Mouse (Mus musculus) gastrocnemius, adult 2 months (tissue): Measurements from ENCODE around the gene Gm14326. TPM values are rescaled to one million over a fixed set of nuclear protein-coding genes. Genes with fewer than 3 reads are reported as not detected.
"Not testable (repeated sequence)": the region's sequence is repeated elsewhere in the genome, so short reads cannot be mapped to it uniquely, and the experiment has no call there.

Source experiments
- DNase-seq: peaks from one replicate; pipeline ENCODE4 v3.0.0; 2022
- H3K27ac ChIP-seq: fragments of 200-600 bp; 2 replicates; pipeline ENCODE4 v1.8.1; 2022; ENCODE audit warnings: mild to moderate bottlenecking
- H3K4me3 ChIP-seq: fragments of 200-600 bp; 2 replicates; pipeline ENCODE4 v1.8.1; 2022; ENCODE audit warnings: mild to moderate bottlenecking, moderate library complexity
- intact Hi-C: fragments of 180-260 bp; cut with DNase I; formaldehyde crosslinking; loops from one replicate; pipeline ENCODE4 v1.15.1; 2025
- long read RNA-seq, 2 experiments: library from polyadenylated mRNA; stranded (forward); transcript quantifications; one replicate each; pipeline ENCODE4 v2.0.0; 2021
- total RNA-seq, 2 experiments: library from RNA; stranded (reverse); gene quantifications; 2 replicates each; pipeline ENCODE4 v1.2.3; 2021

Gm14326 gene
- 10 to 100 TPM; 37.4 to 42.4 TPM for total RNA-seq
- long read RNA-seq, experiment 1, transcript Gm14326-202 (5 exons, 1,807 nt): major isoform, 16 of 26 reads
- long read RNA-seq, experiment 1, transcript Gm14326-201 (4 exons, 767 nt): minor isoform, 7 of 26 reads
- long read RNA-seq, experiment 1, partial matches to known transcripts: 1 of 26 reads
- long read RNA-seq, experiment 1, other reads (novel, unspliced or antisense): 2 of 26 reads
- long read RNA-seq, experiment 2, transcript Gm14326-202 (5 exons, 1,807 nt): minor isoform, 10 of 41 reads
- long read RNA-seq, experiment 2, transcript Gm14326-201 (4 exons, 767 nt): major isoform, 24 of 41 reads
- long read RNA-seq, experiment 2, partial matches to known transcripts: 0 of 41 reads
- long read RNA-seq, experiment 2, other reads (novel, unspliced or antisense): 7 of 41 reads

- DNase-seq: peak; percentile 79
- intact Hi-C loops: not testable (repeated sequence)
- Histone ChIP-seq H3K4me3 (peak within 1 kb of the TSS; percentile 76), H3K27ac (peak within 1 kb of the TSS; percentile 79)
These were observed at the start of gene Gm14326 for GRCm38 (mm10) chr2:177957145-177957544. Gene Gm14326, minus strand, starts transcription at chr2:177957297.

- H3K27ac ChIP-seq, H3K4me3 ChIP-seq, intact Hi-C loops, DNase-seq: not testable (repeated sequence)
These were observed 17.7 kb upstream of the Gm14326 start for GRCm38 (mm10) chr2:177974814-177975213.

GRCm38 (mm10) chr2:177956734-177957133 lies 363 bp downstream of the Gm14326 start:
- peak; percentile 44 for DNase-seq
- H3K4me3 ChIP-seq: peak overlapping the region; percentile 76
- peak overlapping the region; percentile 79 for H3K27ac ChIP-seq
- intact Hi-C loops: not testable (repeated sequence)

- intact Hi-C loops, H3K4me3 ChIP-seq, DNase-seq, H3K27ac ChIP-seq: not testable (repeated sequence)
These were observed 31.5 kb downstream of the Gm14326 start, which contains the start of gene Zfp972 for GRCm38 (mm10) chr2:177925563-177926103. Gene Zfp972, minus strand, starts transcription at chr2:177925613.

DNA sequence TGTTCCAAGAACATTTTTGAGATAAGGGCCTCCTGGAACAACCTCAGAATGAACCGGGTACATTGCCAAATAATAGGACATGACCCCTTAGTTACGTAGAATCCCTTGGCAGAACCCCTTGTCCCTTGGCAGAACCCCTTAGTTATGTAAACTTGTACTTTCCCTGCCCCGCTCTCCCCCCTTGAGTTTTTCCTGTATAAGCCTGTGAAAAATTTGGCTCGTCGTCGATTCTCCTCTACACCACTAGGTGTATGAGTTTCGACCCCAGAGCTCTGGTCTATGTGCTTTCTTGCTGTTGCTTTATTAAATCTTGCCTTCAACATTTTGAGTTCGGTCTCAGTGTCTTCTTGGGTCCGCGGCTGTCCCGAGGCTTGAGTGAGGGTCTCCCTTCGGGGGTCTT lies 53.8 kb downstream of the Gm14326 start:
- DNase-seq, H3K27ac ChIP-seq, H3K4me3 ChIP-seq, intact Hi-C loops: not testable (repeated sequence)

DNA sequence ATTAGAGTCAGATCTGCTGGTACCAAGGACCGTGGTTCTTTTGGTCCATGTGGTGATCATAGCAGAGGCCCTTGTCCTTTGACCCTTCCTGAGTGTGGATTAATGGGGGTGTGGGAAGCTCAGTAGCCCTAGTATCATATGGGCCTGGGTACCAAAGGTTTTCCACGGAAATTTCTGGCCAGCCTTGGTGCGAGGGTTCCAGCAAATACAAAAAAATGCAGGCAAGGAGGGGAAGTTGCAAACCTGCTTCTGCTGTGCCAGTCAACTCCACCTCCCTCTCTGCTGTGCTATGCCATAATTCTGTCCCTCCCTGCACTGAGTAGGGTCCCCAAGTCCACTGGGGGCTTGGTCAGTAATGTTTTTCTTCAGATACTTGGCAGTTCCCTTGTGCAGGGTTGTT lies 58.9 kb downstream of the Gm14326 start:
- H3K27ac ChIP-seq, H3K4me3 ChIP-seq, DNase-seq, intact Hi-C loops: not testable (repeated sequence)

DNA sequence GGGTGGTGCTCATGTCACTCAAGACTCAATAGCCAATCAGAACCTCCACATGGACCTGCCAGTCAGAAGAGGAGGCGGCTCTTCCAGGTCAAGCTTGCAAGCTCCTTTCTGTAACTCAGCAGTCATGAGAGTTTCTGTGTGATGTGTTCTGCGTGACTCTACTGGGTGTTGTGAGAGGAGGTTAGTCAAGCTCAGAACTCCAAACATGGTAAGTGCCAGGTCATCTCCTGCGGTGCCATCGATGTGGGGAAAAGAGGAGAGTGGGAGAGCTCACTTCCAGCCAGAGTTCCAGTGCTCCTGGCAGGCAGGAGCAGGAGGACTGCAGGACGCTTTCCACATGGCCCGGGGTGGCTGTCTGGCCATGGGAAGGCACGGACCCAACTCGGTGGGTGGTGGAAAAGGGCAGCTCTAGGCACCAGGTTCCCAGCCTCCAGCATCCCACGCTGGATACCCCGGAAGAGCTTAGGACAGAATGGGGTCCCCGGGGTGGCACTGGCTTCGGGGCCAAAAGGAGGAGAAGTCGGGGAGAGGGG lies 60.0 kb downstream of the Gm14326 start, which contains the start of gene Gm14327:
Gene Gm14327, plus strand, starts transcription at position 51 of the 533 bp plus-strand sequence.
- Histone ChIP-seq H3K27ac (peak within 1 kb of the TSS; percentile 51; the same call in 1 of the 2 replicates), H3K4me3 (peak within 1 kb of the TSS; percentile 64)
- intact Hi-C loops, DNase-seq: not testable (repeated sequence)

- DNase-seq, H3K27ac ChIP-seq, intact Hi-C loops, H3K4me3 ChIP-seq: not testable (repeated sequence)
These were observed 69.4 kb downstream of the Gm14326 start for GRCm38 (mm10) chr2:177887743-177888142.

Other genes starting within 250 kb of the Gm14326 start
- 10 to 100 TPM; 28.9 to 31.3 TPM for gene Gm14322, start 198.0 kb downstream of the Gm14326 start, total RNA-seq
- gene Gm14325, start 117.0 kb downstream of the Gm14326 start, total RNA-seq: 10 to 100 TPM; 91.9 to 96.6 TPM
- 1 to 10 TPM; 4.0 to 5.0 TPM for gene Gm14327, start 60.2 kb downstream of the Gm14326 start, total RNA-seq
- 1 to 10 TPM; 1.1 to 1.8 TPM for gene Zfp972, start 31.7 kb downstream of the Gm14326 start, total RNA-seq
- gene Zfp971, start 66.0 kb upstream of the Gm14326 start, total RNA-seq: 10 to 100 TPM; 36.7 to 38.0 TPM
- 10 to 100 TPM in 1 of 2 experiments, 1 to 10 TPM in 1; 9.5 to 13.9 TPM for gene Zfp931, start 121.2 kb upstream of the Gm14326 start, total RNA-seq
- under 1 TPM in 1 of 2 experiments, not detected in 1; 0.11 TPM for gene Phactr3, start 161.7 kb upstream of the Gm14326 start, total RNA-seq